Mouse (Mus musculus) stomach, adult 2 months (tissue): ENCODE data around the gene Gm12888. TPM values are rescaled to one million over a fixed set of nuclear protein-coding genes. Genes with fewer than 3 reads are reported as not detected.

ENCODE experiments used
- polyA plus RNA-seq: library from polyadenylated mRNA; depleted of rRNA; stranded (reverse); fragments of >200 nt; gene quantifications from 2 replicates; pipeline ENCODE4 v1.2.3, GENCODE M21; 2012; rRNA removed

Gene Gm12888
- polyA plus RNA-seq, result 1.5 and 2.8 TPM in 2 replicates

GRCm38 (mm10) chr4:121324817-121325216 lies at the start of gene Gm12888:
TSS of gene Gm12888 (minus strand) at chr4:121324917.

Other genes with a start within 250 kb of the Gm12888 start
- 7.5 and 8.4 TPM in 2 replicates for gene Zmpste24, start 226.7 kb downstream of the Gm12888 start, polyA plus RNA-seq
- not detected in 2 replicates for gene Tmco2, start 215.7 kb downstream of the Gm12888 start, polyA plus RNA-seq
- 0.18 and 0.37 TPM in 2 replicates for gene Rlf, start 109.8 kb downstream of the Gm12888 start, polyA plus RNA-seq
- gene Gm12886, start 98.2 kb upstream of the Gm12888 start, polyA plus RNA-seq, result not detected in 2 replicates